Mouse (Mus musculus) brain, embryonic 14.5 days (tissue): ENCODE data around the gene Gm10401. TPM values are rescaled to one million over a fixed set of nuclear protein-coding genes. Genes with fewer than 3 reads are reported as not detected.

Source experiments
- DNase-seq: peaks from one replicate; pipeline ENCODE4 v3.0.0-alpha.2; 2011; ENCODE audit warnings: low read depth
- CTCF ChIP-seq: fragments of 200-500 bp; IDR thresholded peaks from 2 replicates; pipeline ENCODE4 v1.5.1; 2012; ENCODE audit warnings: inconsistent platforms, mild to moderate bottlenecking, moderate library complexity, borderline replicate concordance; ENCODE audit not compliant: insufficient read depth, insufficient read length; ENCODE audit errors: extremely low read depth
- POLR2A ChIP-seq: fragments of 200-500 bp; IDR thresholded peaks from 2 replicates; pipeline ENCODE4 v1.6.1; 2012; ENCODE audit warnings: mild to moderate bottlenecking, inconsistent platforms, borderline replicate concordance; ENCODE audit not compliant: poor library complexity, insufficient read depth, insufficient read length, severe bottlenecking; ENCODE audit errors: extremely low read depth
- polyA plus RNA-seq: library from polyadenylated mRNA; depleted of rRNA; stranded (reverse); fragments of >200 nt; gene quantifications from 2 replicates; pipeline ENCODE4 v1.2.3, GENCODE M21; 2012; rRNA removed

The Gm10401 gene
- polyA plus RNA-seq = not detected in 2 replicates

GRCm38 (mm10) chr5:115098195-115098594 lies at the start of gene Gm10401:
TSS of gene Gm10401 (minus strand) at chr5:115098295.
- no peak for DNase-seq
- no peak for TF ChIP-seq POLR2A
- TF ChIP-seq CTCF = no peak

GRCm38 (mm10) chr5:115147388-115147787 lies 49.3 kb upstream of the Gm10401 start:
- TF ChIP-seq POLR2A = no peak
- TF ChIP-seq CTCF = no peak

GRCm38 (mm10) chr5:115146747-115147130 lies 48.6 kb upstream of the Gm10401 start:
- TF ChIP-seq POLR2A (no peak), CTCF (no peak)
- DNase-seq = no peak

More at GRCm38 (mm10) chr5:115147388-115147787, 49.3 kb upstream of the Gm10401 start:
- DNase-seq = no peak

GRCm38 (mm10) chr5:115145976-115146746 lies 48.1 kb upstream of the Gm10401 start:
- DNase-seq = no peak
- TF ChIP-seq CTCF (no peak), POLR2A (no peak)

GRCm38 (mm10) chr5:115145253-115145968 lies 47.3 kb upstream of the Gm10401 start:
- DNase-seq = no peak
- no peak for TF ChIP-seq CTCF
- TF ChIP-seq POLR2A = no peak

- TF ChIP-seq POLR2A (no peak), CTCF (no peak)
- DNase-seq = no peak
These were observed 46.4 kb upstream of the Gm10401 start for GRCm38 (mm10) chr5:115144471-115144870.

- peak; percentile 81 for DNase-seq
- no peak for TF ChIP-seq CTCF
- TF ChIP-seq POLR2A = no peak
These were observed 45.5 kb upstream of the Gm10401 start for GRCm38 (mm10) chr5:115143552-115143951.

- TF ChIP-seq POLR2A (no peak), CTCF (no peak)
- no peak for DNase-seq
These were observed 44.1 kb upstream of the Gm10401 start for GRCm38 (mm10) chr5:115142166-115142697.

GRCm38 (mm10) chr5:115140726-115141125 lies 42.6 kb upstream of the Gm10401 start:
- no peak for TF ChIP-seq POLR2A
- TF ChIP-seq CTCF = no peak
- no peak for DNase-seq

GRCm38 (mm10) chr5:115139124-115139523 lies 41.0 kb upstream of the Gm10401 start:
- TF ChIP-seq POLR2A (no peak), CTCF (no peak)
- DNase-seq = no peak

- TF ChIP-seq POLR2A (peak; percentile 49; the same call in 1 of the 2 replicates), CTCF (no peak)
- peak; percentile 91 for DNase-seq
These were observed 36.4 kb upstream of the Gm10401 start, which contains the start of gene Unc119b for GRCm38 (mm10) chr5:115134234-115135165. TSS of gene Unc119b (minus strand) at chr5:115134975.
